Mouse (Mus musculus) CH12.LX (cell line): ENCODE measurements at regions not wholly inside any gene's neighbourhood (a gene's known extent, or its start where the extent isn't known, plus 50 kb on each side); places are given as distances from the start of the nearest gene placed in this dataset.

Source experiments
- CTCF ChIP-seq, 2 experiments: IDR thresholded peaks in 1 of 2; conservative IDR thresholded peaks in 1 of 2; 2 replicates each; pipeline ENCODE4 v1.5.1; 2011 to 2012; ENCODE audit warnings: low read depth in 2 of 2, low read length in 2 of 2, improper control_type of control experiment in 1 of 2, inconsistent platforms in 1 of 2, mild to moderate bottlenecking in 1 of 2, moderate library complexity in 1 of 2
- MAFK ChIP-seq: IDR thresholded peaks from 2 replicates; pipeline ENCODE4 v1.6.1; 2011; ENCODE audit warnings: low read length, improper control_type of control experiment; ENCODE audit not compliant: insufficient replicate concordance
- RAD21 ChIP-seq: IDR thresholded peaks from 2 replicates; pipeline ENCODE4 v1.6.1; 2011; ENCODE audit warnings: low read depth, mild to moderate bottlenecking, low read length, improper control_type of control experiment, moderate library complexity

DNA sequence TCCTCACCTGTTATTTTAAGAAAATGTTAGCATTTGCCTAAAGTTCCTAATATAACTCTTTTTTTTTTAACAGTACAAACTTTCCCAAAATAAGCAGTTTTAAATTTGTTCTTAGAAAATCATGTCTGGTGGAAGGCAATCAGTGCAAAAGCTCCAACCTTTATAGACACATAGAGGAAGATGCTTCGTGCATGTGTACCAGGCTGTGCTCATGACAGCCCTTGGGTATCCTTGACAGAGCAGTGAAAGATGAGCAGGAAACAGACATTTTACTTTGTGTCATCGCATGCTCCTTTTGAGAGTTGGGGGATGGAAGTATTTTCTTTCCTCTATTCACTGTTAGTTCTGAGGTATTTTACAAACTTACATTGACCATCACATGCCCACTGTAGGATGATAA lies 517.3 kb upstream of the Syt1 start:
- TF ChIP-seq CTCF (conservative IDR thresholded peaks at IDR 0.05 in 1 of 2, IDR thresholded peaks at IDR 0.05 in 1 of 2; ENCODE audit: low read depth in 2 of 2, low read length in 2 of 2) (no peak), RAD21 (no peak), MAFK (no peak)
